Mouse (Mus musculus): ENCODE results near the gene Nsf.

DNA sequence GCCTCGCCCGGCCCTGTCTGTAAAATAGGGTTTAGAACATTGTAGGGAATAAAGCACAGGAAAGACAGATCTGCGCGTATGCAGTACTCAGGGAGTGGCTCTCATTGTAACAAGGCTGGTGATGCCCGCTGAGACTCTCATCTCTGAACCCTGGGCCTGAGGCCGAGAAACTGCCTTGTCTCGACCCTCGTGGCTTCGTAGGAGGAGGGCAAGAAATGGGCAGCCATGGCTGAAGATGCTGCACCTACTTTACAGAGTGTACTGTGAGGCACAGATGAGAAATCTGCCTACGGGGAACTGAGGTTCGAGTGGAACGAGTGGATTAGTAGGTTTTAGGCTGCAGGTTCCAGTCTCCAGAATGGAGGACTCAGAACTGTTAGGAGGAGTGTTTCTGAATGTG, 143.2 kb downstream of the Nsf start:
- TF ChIP-seq TAL1 (IDR thresholded peaks at IDR 0.05; ENCODE audit: low read length) (no peak), GATA1 (IDR thresholded peaks at IDR 0.05; ENCODE audit: low read length) (no peak)

Measured in erythroblast, embryonic 14.5 days (primary cell).